23 mouse cellular contexts compared by ENCODE assay signal in the genomic region with DNA sequence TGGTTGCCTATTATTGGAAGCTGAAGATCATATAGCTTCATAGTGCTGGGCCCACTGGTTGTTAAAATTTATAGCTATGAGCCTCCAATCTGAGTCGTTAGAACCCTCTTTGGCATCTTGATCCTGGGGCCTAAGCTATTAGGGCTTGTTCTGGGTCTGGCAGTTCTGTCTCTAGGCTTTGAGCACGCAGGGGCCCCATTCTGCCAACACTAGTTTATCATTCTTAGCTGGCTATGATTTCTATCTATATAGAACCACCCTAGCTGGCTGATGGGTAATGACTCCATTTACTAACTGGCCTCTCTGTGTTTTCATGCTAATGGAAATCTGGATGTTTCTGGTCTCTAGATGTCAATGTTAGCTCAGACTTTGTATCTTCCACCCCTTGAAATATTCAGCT.
"Had no signal": no experiment of that assay in that cellular context is flagged by ENCODE, and none has a peak within 500 bp of the region (broad histone marks: within the 10 kb centered on the region; RNA-seq: fewer than 3 reads in every experiment).

No protein-coding gene starts in this region.

- H3K4me3 ChIP-seq: forebrain, embryonic 15.5 days; heart, embryonic 10.5 days; heart, embryonic 12.5 days; hindbrain, embryonic 10.5 days; hindbrain, embryonic 13.5 days; hindbrain, embryonic 15.5 days; limb, embryonic 13.5 days; limb, embryonic 15.5 days; liver, embryonic 12.5 days had no signal

- H3K9ac ChIP-seq: forebrain, embryonic 15.5 days; forebrain, postnatal 0 days; heart, embryonic 12.5 days; hindbrain, embryonic 13.5 days; hindbrain, embryonic 15.5 days; limb, embryonic 13.5 days; limb, embryonic 15.5 days; liver, embryonic 12.5 days had no signal

- H3K36me3 ChIP-seq: forebrain, embryonic 15.5 days; heart, embryonic 10.5 days; heart, embryonic 12.5 days; hindbrain, embryonic 10.5 days; hindbrain, embryonic 13.5 days; hindbrain, embryonic 15.5 days; limb, embryonic 13.5 days; limb, embryonic 15.5 days; liver, embryonic 12.5 days had no signal

- ATAC-seq: forebrain, embryonic 15.5 days; forebrain, postnatal 0 days; hindbrain, postnatal 0 days; liver, embryonic 12.5 days had no signal

- H3K27me3 ChIP-seq: forebrain, embryonic 15.5 days; heart, embryonic 12.5 days; hindbrain, embryonic 13.5 days; hindbrain, embryonic 15.5 days; limb, embryonic 13.5 days; limb, embryonic 15.5 days; liver, embryonic 12.5 days had no signal

- H3K4me2 ChIP-seq: forebrain, embryonic 15.5 days; heart, embryonic 12.5 days; hindbrain, embryonic 13.5 days; hindbrain, embryonic 15.5 days; limb, embryonic 13.5 days; limb, embryonic 15.5 days; liver, embryonic 12.5 days had no signal

- DNase-seq: forebrain, postnatal 0 days; gastrocnemius, postnatal 14 days; gastrocnemius, postnatal 36 days; heart, postnatal 10 days; heart, postnatal 4 days; kidney, adult 11 months; kidney, adult 2 months; kidney, adult 9 months; kidney, postnatal 10 days; kidney, postnatal 25 days; layer of hippocampus, adult 9-11 months; layer of hippocampus, postnatal 36 days; left cerebral cortex, postnatal 4 days had no signal

- H3K9me3 ChIP-seq: forebrain, embryonic 15.5 days; heart, embryonic 10.5 days; heart, embryonic 12.5 days; hindbrain, embryonic 10.5 days; hindbrain, embryonic 15.5 days; limb, embryonic 13.5 days; limb, embryonic 15.5 days; liver, embryonic 12.5 days had no signal

- H3K27ac ChIP-seq: forebrain, embryonic 15.5 days; heart, embryonic 10.5 days; hindbrain, embryonic 10.5 days; hindbrain, embryonic 13.5 days; hindbrain, embryonic 15.5 days; hindbrain, postnatal 0 days; limb, embryonic 13.5 days; limb, embryonic 15.5 days; liver, embryonic 12.5 days had no signal
